Mouse (Mus musculus) CH12.LX (cell line): ENCODE measurements at regions not wholly inside any gene's neighbourhood (a gene's known extent, or its start where the extent isn't known, plus 50 kb on each side); places are given as distances from the start of the nearest gene placed in this dataset.

Experiments used
- CTCF ChIP-seq, 2 experiments: IDR thresholded peaks in 1 of 2; conservative IDR thresholded peaks in 1 of 2; 2 replicates each; pipeline ENCODE4 v1.5.1; 2011 to 2012; ENCODE audit warnings: low read depth in 2 of 2, low read length in 2 of 2, improper control_type of control experiment in 1 of 2, inconsistent platforms in 1 of 2, mild to moderate bottlenecking in 1 of 2, moderate library complexity in 1 of 2
- EP300 ChIP-seq: IDR thresholded peaks from 2 replicates; pipeline ENCODE4 v1.6.1; 2011; ENCODE audit warnings: low read length, improper control_type of control experiment
- JUN ChIP-seq: IDR thresholded peaks from 2 replicates; pipeline ENCODE4 v1.6.1; 2011; ENCODE audit warnings: low read depth, mild to moderate bottlenecking, low read length, improper control_type of control experiment, moderate library complexity; ENCODE audit not compliant: insufficient read depth
- MAX ChIP-seq: IDR thresholded peaks from 2 replicates; pipeline ENCODE4 v1.6.1; 2011; ENCODE audit warnings: low read length, improper control_type of control experiment
- MYC ChIP-seq: IDR thresholded peaks from 2 replicates; pipeline ENCODE4 v1.6.1; 2011; ENCODE audit warnings: low read depth, mild to moderate bottlenecking, improper control_type of control experiment, low read length
- NELFE ChIP-seq: IDR thresholded peaks from 2 replicates; pipeline ENCODE4 v1.6.1; 2011; ENCODE audit warnings: low read depth, low read length, improper control_type of control experiment
- POLR2A ChIP-seq: IDR thresholded peaks from 2 replicates; pipeline ENCODE4 v1.6.1; 2011; ENCODE audit warnings: low read depth, mild to moderate bottlenecking, improper control_type of control experiment, low read length
- TCF12 ChIP-seq: IDR thresholded peaks from 2 replicates; pipeline ENCODE4 v1.6.1; 2014; ENCODE audit warnings: low read depth, mild to moderate bottlenecking, inconsistent platforms, low read length, improper control_type of control experiment
- USF1 ChIP-seq: IDR thresholded peaks from 2 replicates; pipeline ENCODE4 v1.6.1; 2014; ENCODE audit warnings: low read depth, mild to moderate bottlenecking, inconsistent platforms, low read length, improper control_type of control experiment
- ZC3H11A ChIP-seq: IDR thresholded peaks from 2 replicates; pipeline ENCODE4 v1.6.1; 2012; ENCODE audit warnings: low read depth, mild to moderate bottlenecking, inconsistent platforms, low read length, improper control_type of control experiment
- ZKSCAN1 ChIP-seq: IDR thresholded peaks from 2 replicates; pipeline ENCODE4 v1.6.1; 2012; ENCODE audit warnings: low read depth, inconsistent platforms, low read length, improper control_type of control experiment, borderline replicate concordance

DNA sequence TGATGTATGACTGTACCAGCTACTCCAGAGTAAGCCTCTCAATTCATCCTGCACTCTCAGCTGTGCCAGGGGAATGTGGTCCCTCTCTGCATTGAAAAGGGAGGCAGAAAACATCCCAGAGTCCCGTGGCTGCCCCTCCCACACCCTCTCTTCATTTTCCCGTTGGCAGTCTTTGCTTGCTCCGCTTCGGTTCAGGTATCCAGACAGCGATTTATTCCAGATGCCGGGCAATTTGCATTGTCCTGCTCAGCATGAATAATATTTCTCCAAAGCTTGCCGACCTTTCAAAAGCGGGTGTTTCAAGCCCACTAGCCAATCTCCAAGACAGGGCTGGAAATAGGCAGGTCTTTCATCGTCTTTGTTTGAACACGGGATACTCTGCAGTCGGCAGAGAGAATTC is 220.5 kb upstream of the Ntm start:
- no peak for TF ChIP-seq MAX
- no peak for TF ChIP-seq CTCF (conservative IDR thresholded peaks at IDR 0.05 in 1 of 2, IDR thresholded peaks at IDR 0.05 in 1 of 2; ENCODE audit: low read depth in 2 of 2, low read length in 2 of 2)
- no peak for TF ChIP-seq ZKSCAN1
- TF ChIP-seq ZC3H11A, result no peak
- TF ChIP-seq MYC, result no peak
- no peak for TF ChIP-seq POLR2A
- TF ChIP-seq NELFE, result no peak
- TF ChIP-seq JUN, result no peak
- TF ChIP-seq USF1, result no peak
- TF ChIP-seq TCF12, result no peak
- TF ChIP-seq EP300, result no peak
